Mouse (Mus musculus) layer of hippocampus, postnatal 14 days (tissue): ENCODE measurements at regions not wholly inside any gene's neighbourhood (a gene's known extent, or its start where the extent isn't known, plus 50 kb on each side); places are given as distances from the start of the nearest gene placed in this dataset.

Source experiments
- DNase-seq, 2 experiments: peaks; one replicate each; pipeline ENCODE4 v3.0.0; 2021 to 2022; ENCODE audit warnings: low spot score in 2 of 2, mixed read lengths in 1 of 2

DNA sequence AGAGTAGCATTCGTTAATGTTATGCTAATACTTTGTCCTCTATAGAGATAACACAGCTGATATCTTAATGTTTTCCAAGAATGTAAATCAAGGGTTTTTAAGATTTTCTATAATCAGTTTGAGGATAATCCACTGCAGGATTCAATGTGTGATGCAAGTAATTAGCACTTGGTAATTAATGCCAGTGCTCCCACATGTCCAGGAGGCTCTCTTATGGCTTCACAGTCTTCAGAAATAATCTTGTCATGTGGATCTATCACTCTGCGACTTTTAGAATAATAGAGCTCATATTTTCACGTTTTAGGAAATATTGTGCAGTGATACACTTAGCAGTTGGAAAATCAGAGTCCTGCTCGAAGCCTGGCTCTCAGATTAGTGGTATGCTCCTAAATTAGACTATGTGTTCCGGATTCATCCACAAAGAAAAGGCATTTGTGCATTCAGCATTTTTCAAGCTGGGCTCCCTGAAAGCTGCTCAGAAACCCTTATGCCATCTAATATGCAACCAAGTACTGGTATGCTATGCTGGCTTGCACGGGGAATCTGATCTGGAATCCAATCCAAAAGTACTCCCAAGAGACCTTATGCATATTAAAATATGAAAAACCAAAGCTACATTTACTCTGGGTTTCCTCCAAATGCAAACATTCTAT is 1302.8 kb upstream of the Tyrp1 start:
- peak; percentile 19 to 47 for DNase-seq

DNA sequence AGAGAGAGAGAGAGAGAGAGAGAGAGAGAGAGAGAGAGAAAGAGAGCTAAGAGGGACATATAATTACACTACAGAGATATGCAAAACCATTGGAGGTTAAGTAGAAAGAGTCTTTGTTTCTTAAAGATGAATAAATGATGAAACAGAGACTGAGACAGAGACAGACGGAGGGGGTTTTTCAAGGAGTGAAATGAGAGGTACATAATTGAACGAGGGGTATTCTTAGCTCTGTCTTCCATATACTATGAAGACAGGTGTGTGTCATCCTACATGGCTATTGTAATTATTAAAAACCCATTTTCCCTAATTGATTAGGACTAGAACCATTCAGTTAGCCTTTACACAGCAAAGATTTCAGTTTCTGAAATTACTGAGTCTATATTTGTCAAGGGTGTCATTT is 1302.2 kb upstream of the Tyrp1 start:
- no peak for DNase-seq

DNA sequence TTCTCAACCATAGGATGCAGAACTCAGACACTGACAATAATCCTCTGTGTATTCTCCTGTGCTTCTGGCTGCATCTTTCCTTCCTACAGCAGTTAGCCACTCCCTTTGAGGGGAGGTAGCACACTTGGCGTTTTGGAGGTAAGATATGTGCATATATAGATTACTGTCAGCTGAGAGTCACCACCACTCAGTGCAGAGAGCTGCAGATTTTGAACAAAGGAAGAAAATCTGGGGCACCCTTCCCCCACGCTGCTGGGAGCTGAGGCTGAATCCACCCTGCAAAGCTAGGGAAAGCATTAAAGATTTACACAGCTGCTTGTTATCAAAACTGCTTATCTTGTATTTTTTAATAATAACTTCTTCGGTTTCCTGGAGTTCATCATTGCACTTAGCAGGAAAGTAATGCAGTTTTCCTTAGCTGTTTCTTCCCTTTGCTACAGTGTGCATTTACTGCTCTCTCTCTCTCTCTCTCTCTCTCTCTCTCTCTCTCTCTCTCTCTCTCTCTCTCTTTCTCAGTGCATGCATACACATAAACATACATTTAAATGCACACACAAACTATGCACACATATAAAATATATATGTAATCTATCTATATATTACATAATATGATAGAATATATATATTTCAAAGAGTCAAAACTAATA is 1301.4 kb upstream of the Tyrp1 start:
- peak; percentile 2 to 6 for DNase-seq

DNA sequence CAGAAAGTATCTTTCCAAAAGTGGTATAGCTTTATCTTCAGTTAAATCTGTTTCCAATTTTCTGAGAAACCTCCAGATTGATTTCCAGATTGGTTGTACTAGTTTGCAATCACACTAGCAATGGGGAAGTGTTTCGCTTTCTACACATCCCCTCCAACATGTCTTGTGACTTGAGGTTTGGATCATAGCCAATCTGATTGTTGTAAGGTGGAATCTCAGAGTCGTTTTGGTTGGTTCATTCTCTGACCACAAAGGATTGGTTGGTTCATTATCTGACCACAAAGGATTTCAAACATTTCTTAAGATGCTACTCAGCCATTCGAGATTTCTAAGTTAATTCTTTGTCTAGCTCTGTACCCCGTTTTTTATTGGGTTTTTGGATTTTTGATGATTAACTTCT is 1288.5 kb upstream of the Tyrp1 start:
- no peak for DNase-seq
